Mouse (Mus musculus) liver, postnatal 0 days (tissue): Measurements from ENCODE around the gene Aftph. TPM values are rescaled to one million over a fixed set of nuclear protein-coding genes. Genes with fewer than 3 reads are reported as not detected.
A peak's percentile ranks its signal among the peaks of the same experiment; 100 is the strongest.

Experiments
- ATAC-seq: fragments of 200-750 bp; cut with Nextera tagmentation; 2 replicates; pipeline ENCODE4 v1.8.0; 2017; ENCODE audit warnings: mild to moderate bottlenecking, moderate library complexity
- DNase-seq: peaks from one replicate; pipeline ENCODE4 v3.0.0-alpha.2; 2016
- H3K27ac ChIP-seq: fragments of 300-500 bp; sonication (generic); 2 replicates; pipeline ENCODE4 v1.5.1; 2014; ENCODE audit warnings: antibody characterized with exemption, moderate library complexity, mild to moderate bottlenecking, low read depth
- H3K27me3 ChIP-seq: fragments of 300-500 bp; sonication (generic); 2 replicates; pipeline ENCODE4 v1.6.1; 2014; ENCODE audit warnings: low read length, control low read depth, mixed read lengths; ENCODE audit not compliant: insufficient read depth
- H3K36me3 ChIP-seq: fragments of 300-500 bp; sonication (generic); replicated peaks from 2 replicates; pipeline ENCODE4 v1.6.1; 2014; ENCODE audit warnings: mild to moderate bottlenecking, control low read depth, low read length, moderate library complexity, mixed read lengths; ENCODE audit not compliant: insufficient read depth
- H3K4me1 ChIP-seq: fragments of 300-500 bp; sonication (generic); 2 replicates; pipeline ENCODE4 v1.6.1; 2014; ENCODE audit warnings: antibody characterized with exemption, mild to moderate bottlenecking, control low read depth; ENCODE audit not compliant: insufficient read depth
- H3K4me2 ChIP-seq: fragments of 300-500 bp; sonication (generic); 2 replicates; pipeline ENCODE4 v1.6.1; 2014; ENCODE audit warnings: low read depth, mild to moderate bottlenecking, low read length, moderate library complexity, mixed read lengths
- H3K4me3 ChIP-seq: fragments of 300-500 bp; sonication (generic); 2 replicates; pipeline ENCODE4 v1.5.1; 2014; ENCODE audit warnings: low read depth, low read length
- H3K9ac ChIP-seq: fragments of 300-500 bp; sonication (generic); replicated peaks from 2 replicates; pipeline ENCODE4 v1.6.1; 2014; ENCODE audit warnings: mild to moderate bottlenecking, moderate library complexity
- H3K9me3 ChIP-seq: fragments of 300-500 bp; sonication (generic); 2 replicates; pipeline ENCODE4 v1.6.1; 2016; ENCODE audit warnings: mild to moderate bottlenecking, control low read depth, low read length, mixed read lengths
- CTCF ChIP-seq: sonication (generic); IDR thresholded peaks from 2 replicates; pipeline ENCODE4 v1.5.1; 2016; ENCODE audit warnings: antibody characterized with exemption, low read depth
- EP300 ChIP-seq: IDR thresholded peaks from 2 replicates; pipeline ENCODE4 v1.6.1; 2016; ENCODE audit warnings: antibody characterized with exemption, low read depth, mild to moderate bottlenecking
- WGBS: fragments of 180-500 bp; shearing (Covaris S2); extraction: QIAGEN DNeasy Blood & Tissue Kit; methylation state at CpG from one replicate; pipeline ENCODE4 v1.1.7; 2014; ENCODE audit not compliant: insufficient replicate concordance; 5-methylcytosine and 5-hydroxymethylcytosine counted together
- polyA plus RNA-seq: library from polyadenylated mRNA; unstranded; fragments of >200 nt; fragmentation: Nextera tagmentation; extraction: Ambion mirVana; gene quantifications from 2 replicates; pipeline ENCODE4 v1.2.1, GENCODE M21; 2015

The Aftph gene
- polyA plus RNA-seq: 9.9 and 10.7 TPM in 2 replicates

- no peaks in the 10 kb centered on the region for H3K36me3 ChIP-seq
- DNase-seq (peak; percentile 98), ATAC-seq (peak; percentile 98)
- peak within 1 kb of the TSS; percentile 98 for H3K27ac ChIP-seq
- peak within 1 kb of the TSS; percentile 78 for H3K4me2 ChIP-seq
- peak within 1 kb of the TSS; percentile 95 for H3K9ac ChIP-seq
- TF ChIP-seq CTCF: 0 out of 2 replicates have a peak, but pooled peaks have one; percentile 2
- TF ChIP-seq EP300: peak; percentile 5; the same call in 1 of the 2 replicates
- H3K27me3 ChIP-seq: no peaks in the 10 kb centered on the region
- H3K4me3 ChIP-seq: peak within 1 kb of the TSS; percentile 92
- H3K4me1 ChIP-seq: 0 out of 2 replicates have a peak, but pooled peaks cover 2% of the 10 kb centered on the region
- no peaks in the 10 kb centered on the region for H3K9me3 ChIP-seq
- under 1% methylated on average over 47 of the region's 81 CpGs for WGBS
These were observed at the start of gene Aftph for GRCm38 (mm10) chr11:20741201-20742100. TSS of gene Aftph (minus strand) at chr11:20741589.

GRCm38 (mm10) chr11:20789015-20789414, 47.6 kb upstream of the Aftph start:
- ATAC-seq (no peak), DNase-seq (no peak)
- Histone ChIP-seq H3K4me1 (no peaks in the 10 kb centered on the region), H3K4me2 (no peak overlapping the region), H3K36me3 (no peaks in the 10 kb centered on the region), H3K9me3 (peaks cover 9% of the 10 kb centered on the region), H3K9ac (no peak overlapping the region), H3K4me3 (no peak overlapping the region), H3K27me3 (no peaks in the 10 kb centered on the region), H3K27ac (no peak overlapping the region)
- WGBS: 61% methylated on average over 1 of the region's 1 CpGs
- TF ChIP-seq EP300 (no peak), CTCF (no peak)

GRCm38 (mm10) chr11:20788070-20788469, 46.7 kb upstream of the Aftph start:
- Histone ChIP-seq H3K9ac (no peak overlapping the region), H3K27ac (no peak overlapping the region), H3K4me3 (no peak overlapping the region), H3K9me3 (peaks cover 9% of the 10 kb centered on the region), H3K4me2 (no peak overlapping the region), H3K36me3 (no peaks in the 10 kb centered on the region), H3K4me1 (no peaks in the 10 kb centered on the region), H3K27me3 (no peaks in the 10 kb centered on the region)
- ATAC-seq (no peak), DNase-seq (no peak)
- TF ChIP-seq CTCF (no peak), EP300 (no peak)
- WGBS: 60% methylated on average over 3 of the region's 3 CpGs

- Histone ChIP-seq H3K9ac (no peak overlapping the region), H3K27me3 (no peaks in the 10 kb centered on the region), H3K9me3 (peaks cover 9% of the 10 kb centered on the region), H3K36me3 (no peaks in the 10 kb centered on the region), H3K4me2 (no peak overlapping the region), H3K4me1 (no peaks in the 10 kb centered on the region), H3K4me3 (no peak overlapping the region), H3K27ac (no peak overlapping the region)
- ATAC-seq (no peak), DNase-seq (no peak)
- no peak for TF ChIP-seq CTCF
- no peak for TF ChIP-seq EP300
- WGBS: 69% methylated on average over 2 of the region's 2 CpGs
These were observed 44.8 kb upstream of the Aftph start for GRCm38 (mm10) chr11:20786191-20786590.

- no peak for TF ChIP-seq CTCF
- no peak for TF ChIP-seq EP300
- H3K4me1 ChIP-seq: no peaks in the 10 kb centered on the region
- H3K36me3 ChIP-seq: no peaks in the 10 kb centered on the region
- no peak overlapping the region for H3K4me2 ChIP-seq
- no peak overlapping the region for H3K27ac ChIP-seq
- no peaks in the 10 kb centered on the region for H3K27me3 ChIP-seq
- no peak for ATAC-seq
- no peak overlapping the region for H3K4me3 ChIP-seq
- DNase-seq: no peak
- peaks cover 7% of the 10 kb centered on the region for H3K9me3 ChIP-seq
- 87% methylated on average over 1 of the region's 1 CpGs for WGBS
- H3K9ac ChIP-seq: no peak overlapping the region
These were observed 43.8 kb upstream of the Aftph start for GRCm38 (mm10) chr11:20785186-20785585.

- no peak overlapping the region for H3K4me2 ChIP-seq
- peaks cover 7% of the 10 kb centered on the region for H3K9me3 ChIP-seq
- no peak overlapping the region for H3K4me3 ChIP-seq
- H3K36me3 ChIP-seq: no peaks in the 10 kb centered on the region
- no peak overlapping the region for H3K27ac ChIP-seq
- no peaks in the 10 kb centered on the region for H3K4me1 ChIP-seq
- WGBS: 76% methylated on average over 6 of the region's 6 CpGs
- no peaks in the 10 kb centered on the region for H3K27me3 ChIP-seq
- DNase-seq (no peak), ATAC-seq (no peak)
- no peak for TF ChIP-seq CTCF
- no peak for TF ChIP-seq EP300
- no peak overlapping the region for H3K9ac ChIP-seq
These were observed 43.4 kb upstream of the Aftph start for GRCm38 (mm10) chr11:20784776-20785175.
